In genomic region chrX:143881806-143882468, GRCm38 (mm10) we compare ENCODE assay signal across 12 mouse cellular contexts. TPM values are rescaled to one million over a fixed set of nuclear protein-coding genes. Genes with fewer than 3 reads are reported as not detected.
DNase-seq lines count a peak whose midpoint lies in the region; ATAC-seq lines count a peak whose summit lies in the region.
"Had no signal": no experiment of that assay in that cellular context is flagged by ENCODE, and none has a peak within 500 bp of the region (broad histone marks: within the 10 kb centered on the region; RNA-seq: fewer than 3 reads in every experiment).

No protein-coding gene starts in this region.

- peak; percentile 16 for DNase-seq in kidney, adult 11 months
- DNase-seq in midbrain, embryonic 14.5 days: peak; percentile 10
- DNase-seq in forebrain, embryonic 14.5 days (ENCODE audit: low spot score): peak; percentile 77
- peak; percentile 2 for DNase-seq in kidney, postnatal 14 days
- DNase-seq in gastrocnemius, postnatal 36 days: no peak
- DNase-seq: adrenal gland, postnatal 10 days; cerebellum, postnatal 25 days had no signal

- no peak for ATAC-seq in kidney, embryonic 15.5 days (replicated peaks; ENCODE audit: low FRiP score)
- ATAC-seq in midbrain, embryonic 14.5 days (ENCODE audit: low FRiP score, low TSS enrichment): no peak
- ATAC-seq in midbrain, embryonic 16.5 days: no peak
- ATAC-seq in forebrain, embryonic 14.5 days: peak; percentile 83

- 70% methylated on average over 4 of the region's 4 CpGs for WGBS in kidney, embryonic 15.5 days
- 77% methylated on average over 4 of the region's 4 CpGs for whole genome bisulfite sequencing in midbrain, embryonic 14.5 days
- 85% methylated on average over 4 of the region's 4 CpGs for WGBS in midbrain, embryonic 16.5 days
- 51% methylated on average over 4 of the region's 4 CpGs for WGBS in forebrain, embryonic 14.5 days

- H3K4me2 ChIP-seq in kidney, embryonic 15.5 days: no peak overlapping the region
- no peak overlapping the region for H3K4me2 ChIP-seq in midbrain, embryonic 14.5 days (ENCODE audit: low read length)
- H3K4me2 ChIP-seq in midbrain, embryonic 16.5 days (ENCODE audit: low read length): no peak overlapping the region
- H3K4me2 ChIP-seq in forebrain, embryonic 14.5 days (ENCODE audit: low read length): no peak overlapping the region

- no peaks in the 10 kb centered on the region for H3K9me3 ChIP-seq in kidney, embryonic 15.5 days (replicated peaks)
- H3K9me3 ChIP-seq in midbrain, embryonic 14.5 days (ENCODE audit: control insufficient read depth, low read length): no peaks in the 10 kb centered on the region
- no peaks in the 10 kb centered on the region for H3K9me3 ChIP-seq in midbrain, embryonic 16.5 days (replicated peaks; ENCODE audit: control insufficient read depth, low read length, poor library complexity, severe bottlenecking)
- H3K9me3 ChIP-seq in forebrain, embryonic 14.5 days (replicated peaks; ENCODE audit: control insufficient read depth, low read length): no peaks in the 10 kb centered on the region

- H3K4me1 ChIP-seq in kidney, embryonic 15.5 days: peaks cover 3% of the 10 kb centered on the region; the same call in 1 of the 2 replicates
- H3K4me1 ChIP-seq in midbrain, embryonic 14.5 days (ENCODE audit: control insufficient read depth, insufficient read depth, low read length): peaks cover 4% of the 10 kb centered on the region; the same call in 1 of the 2 replicates
- no peaks in the 10 kb centered on the region for H3K4me1 ChIP-seq in midbrain, embryonic 16.5 days (ENCODE audit: control insufficient read depth, insufficient read depth, low read length)
- peaks cover 9% of the 10 kb centered on the region for H3K4me1 ChIP-seq in forebrain, embryonic 14.5 days (ENCODE audit: control insufficient read depth, insufficient read depth, low read length)

- no peak overlapping the region for H3K27ac ChIP-seq in kidney, embryonic 15.5 days
- no peak overlapping the region for H3K27ac ChIP-seq in midbrain, embryonic 14.5 days (replicated peaks; ENCODE audit: low read depth, low read length)
- no peak overlapping the region for H3K27ac ChIP-seq in midbrain, embryonic 16.5 days (ENCODE audit: low read length)
- peak overlapping the region; percentile 52; the same call in 1 of the 2 replicates for H3K27ac ChIP-seq in forebrain, embryonic 14.5 days (ENCODE audit: low read depth, low read length)
- H3K27ac ChIP-seq: kidney, postnatal 0 days had no signal

- H3K27me3 ChIP-seq in kidney, embryonic 15.5 days: peaks cover 24% of the 10 kb centered on the region; the same call in 1 of the 2 replicates
- no peaks in the 10 kb centered on the region for H3K27me3 ChIP-seq in midbrain, embryonic 14.5 days (ENCODE audit: control insufficient read depth, insufficient read depth, low read length)
- H3K27me3 ChIP-seq in midbrain, embryonic 16.5 days (ENCODE audit: control insufficient read depth, insufficient read depth, low read depth, low read length): no peaks in the 10 kb centered on the region
- no peaks in the 10 kb centered on the region for H3K27me3 ChIP-seq in forebrain, embryonic 14.5 days (replicated peaks; ENCODE audit: control insufficient read depth, insufficient read depth, low read length)

- H3K4me3 ChIP-seq in kidney, embryonic 15.5 days (replicated peaks): no peak overlapping the region
- no peak overlapping the region for H3K4me3 ChIP-seq in midbrain, embryonic 14.5 days (replicated peaks; ENCODE audit: low read depth, low read length)
- H3K4me3 ChIP-seq in midbrain, embryonic 16.5 days (ENCODE audit: low read depth, low read length): no peak overlapping the region
- H3K4me3 ChIP-seq in forebrain, embryonic 14.5 days (ENCODE audit: low read depth, low read length): no peak overlapping the region

- H3K36me3 ChIP-seq in kidney, embryonic 15.5 days: no peaks in the 10 kb centered on the region
- H3K36me3 ChIP-seq in midbrain, embryonic 14.5 days (ENCODE audit: control insufficient read depth, insufficient read depth, low read length): peaks cover 3% of the 10 kb centered on the region; the same call in 1 of the 2 replicates
- H3K36me3 ChIP-seq in midbrain, embryonic 16.5 days (ENCODE audit: control insufficient read depth, insufficient read depth, low read length): no peaks in the 10 kb centered on the region
- peaks cover under 1% of the 10 kb centered on the region; the same call in 1 of the 2 replicates for H3K36me3 ChIP-seq in forebrain, embryonic 14.5 days (ENCODE audit: control insufficient read depth, insufficient read depth, low read length)

- H3K9ac ChIP-seq in kidney, embryonic 15.5 days: no peak overlapping the region
- H3K9ac ChIP-seq in midbrain, embryonic 14.5 days (replicated peaks; ENCODE audit: low read length): no peak overlapping the region
- H3K9ac ChIP-seq in midbrain, embryonic 16.5 days (ENCODE audit: low read depth, low read length): no peak overlapping the region
- no peak overlapping the region for H3K9ac ChIP-seq in forebrain, embryonic 14.5 days (ENCODE audit: low read length)

- intact Hi-C loops in gastrocnemius, postnatal 36 days (cut with DNase I): no loop called here

RNA-seq across cellular contexts. Expression of gene Dcx, which starts 51.2 kb away (rescaled TPM):
- polyA plus RNA-seq in kidney, embryonic 15.5 days (2015; fragmentation: Nextera tagmentation; extraction: Ambion mirVana): 4.9 and 6.0 TPM in 2 replicates
- polyA plus RNA-seq in midbrain, embryonic 14.5 days (2014; fragmentation: Nextera tagmentation; extraction: Ambion mirVana): 226 and 377 TPM in 2 replicates
- polyA plus RNA-seq in midbrain, embryonic 16.5 days (2015; fragmentation: Nextera tagmentation; extraction: Ambion mirVana): 266 and 338 TPM in 2 replicates
- polyA plus RNA-seq in forebrain, embryonic 14.5 days (2014; fragmentation: Nextera tagmentation; extraction: Ambion mirVana): 233 and 299 TPM in 2 replicates
- total RNA-seq in gastrocnemius, postnatal 36 days (2021): not detected
- total RNA-seq: heart, postnatal 10 days had no signal
- polyA plus RNA-seq: spleen, adult 2 months had no signal

RNA-seq across cellular contexts. Expression of gene Capn6, which starts 54.7 kb away (rescaled TPM):
- polyA plus RNA-seq in kidney, embryonic 15.5 days (2015; fragmentation: Nextera tagmentation; extraction: Ambion mirVana): 156 and 162 TPM in 2 replicates
- 1.0 and 1.7 TPM in 2 replicates for polyA plus RNA-seq in midbrain, embryonic 14.5 days (2014; fragmentation: Nextera tagmentation; extraction: Ambion mirVana)
- polyA plus RNA-seq in midbrain, embryonic 16.5 days (2015; fragmentation: Nextera tagmentation; extraction: Ambion mirVana): 1.2 and 2.2 TPM in 2 replicates
- polyA plus RNA-seq in forebrain, embryonic 14.5 days (2014; fragmentation: Nextera tagmentation; extraction: Ambion mirVana): 2.1 and 2.2 TPM in 2 replicates
- total RNA-seq in gastrocnemius, postnatal 36 days (2021): 1 to 10 TPM; 4.0 to 6.5 TPM

Comparison
In these comparisons a context has a peak if more than half of its experiments do, and no peak if none do; other contexts are left out.
1. DNase-seq: peak in kidney, adult 11 months (single experiment), midbrain, embryonic 14.5 days (single experiment), forebrain, embryonic 14.5 days (single experiment) and kidney, postnatal 14 days (single experiment); none in gastrocnemius, postnatal 36 days (0 of 2).
2. RNA of gene Dcx, which starts 51.2 kb away (polyA plus RNA-seq): 226 to 377 TPM in midbrain, embryonic 14.5 days, 266 to 338 TPM in midbrain, embryonic 16.5 days and 233 to 299 TPM in forebrain, embryonic 14.5 days; 4.9 to 6.0 TPM in kidney, embryonic 15.5 days; every median in the first group is over 10 times any median in the second.
3. RNA of gene Capn6, which starts 54.7 kb away (polyA plus RNA-seq): 156 to 162 TPM in kidney, embryonic 15.5 days; 2.1 to 2.2 TPM in forebrain, embryonic 14.5 days, 1.0 to 1.7 TPM in midbrain, embryonic 14.5 days and 1.2 to 2.2 TPM in midbrain, embryonic 16.5 days; every median in the first group is over 10 times any median in the second.